Mouse (Mus musculus): ENCODE data around the gene Gm49368.
"Not testable (repeated sequence)": the region's sequence is repeated elsewhere in the genome, so short reads cannot be mapped to it uniquely, and the experiment has no call there.

Gm49368 gene

DNA sequence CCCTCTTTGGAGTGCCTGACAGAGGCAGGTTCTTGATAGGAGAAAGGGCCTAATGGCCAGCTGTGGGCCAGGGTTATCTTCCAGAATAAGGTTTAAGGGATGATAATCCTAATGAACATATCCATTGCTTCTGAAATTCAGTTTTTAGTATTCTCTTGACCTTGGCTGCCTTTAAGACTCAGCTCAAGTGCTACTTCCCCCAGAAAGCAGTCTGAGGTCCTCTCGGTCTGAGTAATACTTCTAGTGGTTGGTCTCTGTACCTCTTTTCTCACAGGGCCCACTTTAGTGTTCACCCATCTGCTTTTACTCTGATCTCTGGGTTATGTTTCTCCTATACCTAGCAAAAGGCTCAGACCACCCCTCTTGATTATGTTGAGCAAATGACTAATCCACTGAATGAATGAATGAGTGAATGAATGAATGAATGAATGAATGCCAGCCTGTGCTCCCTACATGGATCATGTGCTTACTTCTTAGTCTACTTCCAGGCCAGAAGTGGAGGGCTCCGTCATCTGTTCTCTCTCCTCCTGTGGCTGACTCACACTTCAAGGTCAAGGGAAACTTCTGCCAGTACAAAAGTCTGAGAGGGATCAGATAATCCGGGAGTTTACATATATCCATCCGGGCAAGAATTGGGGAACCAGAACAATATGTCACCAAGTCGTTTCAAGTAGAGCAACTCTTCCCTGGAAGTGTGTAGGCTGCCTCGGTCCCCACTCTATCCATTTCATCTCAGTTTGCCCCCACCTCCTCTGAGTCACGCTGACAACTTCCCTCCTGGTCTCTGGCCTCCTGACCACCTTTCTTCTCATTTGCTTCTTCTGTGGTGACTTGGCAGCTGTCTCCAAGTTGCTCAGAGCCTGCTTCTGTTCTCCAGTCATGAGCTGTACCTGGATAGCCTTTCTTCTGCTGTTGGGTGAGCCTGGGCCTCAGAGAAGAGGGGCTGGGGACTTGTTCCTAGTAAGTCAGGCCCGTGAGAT is 66.5 kb downstream of the Gm49368 start, which contains the start of gene Itgax:
Itgax (plus strand) TSS at position 807 of the 980 bp plus-strand sequence.
- DNase-seq (ENCODE audit: low read depth, low spot score), result no peak

GRCm38 (mm10) chr7:128132148-128132547 is 69.7 kb downstream of the Gm49368 start:
- DNase-seq (ENCODE audit: low read depth, low spot score), result no peak

DNA sequence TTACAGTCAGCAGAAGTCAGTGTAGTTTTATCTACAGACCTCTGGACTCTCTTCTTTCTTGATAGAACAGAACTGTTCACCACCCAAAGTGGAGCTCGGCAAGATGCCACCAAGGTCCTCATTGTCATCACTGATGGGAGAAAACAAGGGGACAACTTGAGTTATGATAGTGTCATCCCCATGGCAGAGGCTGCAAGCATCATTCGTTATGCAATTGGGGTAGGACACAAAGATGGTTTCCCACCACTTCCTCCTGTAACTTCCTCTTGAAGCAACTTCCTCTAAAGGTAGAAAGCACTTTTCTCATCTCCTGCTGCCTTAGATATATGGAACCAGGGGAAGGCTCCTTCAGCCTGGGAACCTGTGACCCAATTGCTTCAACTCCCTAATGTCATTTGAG is 71.1 kb downstream of the Gm49368 start:
- no peak for DNase-seq (ENCODE audit: low read depth, low spot score)

DNA sequence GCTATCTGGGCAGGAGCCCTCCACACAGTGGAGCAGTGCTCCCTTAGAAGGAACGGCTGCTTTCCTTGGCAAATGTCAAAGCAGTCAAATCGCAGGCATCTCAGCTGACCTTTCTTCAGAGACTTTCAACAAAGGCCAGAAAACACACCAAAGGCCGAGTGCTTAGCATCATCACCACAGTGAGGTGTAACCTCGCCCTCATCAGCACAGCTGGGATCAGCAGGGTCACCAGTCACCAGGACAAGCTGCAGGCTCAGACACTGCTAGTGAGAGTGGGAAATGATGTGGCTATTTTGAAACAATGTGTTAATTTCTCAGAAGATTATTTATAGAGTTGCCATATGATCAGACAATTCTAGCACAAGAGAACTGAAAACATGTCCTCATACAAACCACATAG is 74.4 kb downstream of the Gm49368 start:
- no peak for DNase-seq (ENCODE audit: low read depth, low spot score)

GRCm38 (mm10) chr7:128139611-128140010 is 77.1 kb downstream of the Gm49368 start:
- DNase-seq (ENCODE audit: low read depth, low spot score), result no peak

DNA sequence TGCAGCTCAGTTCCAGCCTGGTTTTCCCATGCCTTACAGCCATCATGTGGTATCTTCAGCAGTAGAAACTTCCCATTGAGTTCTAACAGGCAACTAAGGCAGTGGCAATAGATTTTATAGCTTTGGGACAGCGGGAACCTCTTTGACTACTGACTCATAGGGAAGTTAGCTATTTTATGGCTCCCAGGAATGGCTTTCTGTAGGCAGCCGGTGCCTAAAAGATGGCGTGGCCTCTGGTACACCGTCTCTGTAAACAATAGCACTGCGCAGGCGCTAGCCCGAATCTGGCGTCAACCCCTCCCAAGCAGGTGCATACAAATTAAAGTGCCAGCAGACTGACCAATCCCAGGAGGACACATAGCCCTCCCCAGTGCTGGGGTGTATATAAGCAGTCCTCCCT is 88.5 kb downstream of the Gm49368 start:
- no peak for DNase-seq (ENCODE audit: low read depth, low spot score)

DNA sequence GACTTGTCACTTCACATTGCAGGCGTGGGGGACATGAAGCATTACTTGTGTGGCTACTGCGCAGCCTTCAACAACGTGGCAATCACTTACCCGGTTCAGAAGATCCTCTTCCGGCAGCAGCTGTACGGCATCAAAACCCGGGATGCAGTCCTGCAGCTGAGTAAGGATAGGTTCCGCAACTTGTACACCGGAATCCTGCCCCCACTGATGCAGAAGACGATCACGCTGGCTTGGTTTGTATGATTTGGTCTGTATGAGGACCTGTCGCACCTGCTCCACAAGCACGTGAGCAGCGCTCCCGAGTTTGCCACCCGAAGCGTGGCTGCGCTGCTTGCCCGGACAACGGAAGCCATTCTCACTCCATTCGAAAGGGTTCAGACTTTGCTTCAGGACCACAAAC is 91.6 kb downstream of the Gm49368 start, which contains the start of gene Itgad:
Itgad (plus strand) TSS at position 301 of the 400 bp plus-strand sequence.
- no peak for DNase-seq (ENCODE audit: low read depth, low spot score)

- no peak for DNase-seq (ENCODE audit: low read depth, low spot score)
These were observed 92.4 kb downstream of the Gm49368 start for GRCm38 (mm10) chr7:128154924-128155323.

DNA sequence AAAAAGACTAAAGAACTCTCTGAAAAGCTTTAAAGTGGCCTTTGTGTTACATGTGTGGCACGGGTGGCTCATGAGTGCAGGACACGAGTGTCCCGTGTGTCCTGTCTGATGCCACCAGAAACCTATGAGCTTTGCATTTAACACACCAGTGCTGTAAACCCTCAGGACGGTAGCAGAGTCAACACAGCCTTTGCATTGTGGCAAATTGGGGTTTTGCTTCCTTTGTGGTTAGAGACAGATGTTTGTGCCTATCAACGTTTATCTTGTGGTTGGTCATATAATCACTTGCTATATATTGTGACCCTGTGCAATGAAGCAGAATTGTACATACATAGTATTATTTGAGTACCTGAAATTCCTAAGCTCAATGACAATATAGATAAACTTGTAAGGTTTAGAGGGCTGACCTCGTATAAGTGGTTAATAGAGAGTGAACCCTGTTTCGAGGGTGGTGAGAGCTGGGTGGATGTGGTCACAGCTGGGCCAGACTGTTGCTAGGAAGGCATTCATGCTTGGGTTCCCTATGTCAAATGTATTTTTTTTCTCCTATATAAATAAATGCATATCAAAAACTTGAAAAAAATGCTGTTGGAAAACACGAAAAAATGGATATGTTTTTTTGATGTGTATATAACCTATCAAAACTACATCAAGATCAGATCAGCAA is 96.3 kb downstream of the Gm49368 start:
- not testable (repeated sequence) for DNase-seq (ENCODE audit: low read depth, low spot score)

DNA sequence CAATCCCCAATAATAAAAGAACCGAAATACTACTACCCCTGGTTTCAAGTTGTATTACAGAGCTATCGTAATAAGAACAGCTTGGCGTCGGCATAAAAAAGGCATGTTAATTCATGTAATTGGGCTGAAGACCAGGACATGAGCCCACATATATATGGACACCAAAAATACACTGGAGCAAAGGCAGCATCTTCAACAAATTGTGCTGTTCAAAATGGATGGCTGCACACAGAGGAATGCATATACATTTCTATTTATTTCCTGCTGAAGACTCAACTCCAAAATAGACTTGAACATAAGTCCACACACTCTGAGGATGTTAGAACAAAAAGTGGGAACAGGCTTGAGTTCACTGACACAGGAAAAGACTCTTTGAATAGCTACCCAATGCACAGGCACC is 101.5 kb downstream of the Gm49368 start:
- DNase-seq (ENCODE audit: low read depth, low spot score), result no peak

DNA sequence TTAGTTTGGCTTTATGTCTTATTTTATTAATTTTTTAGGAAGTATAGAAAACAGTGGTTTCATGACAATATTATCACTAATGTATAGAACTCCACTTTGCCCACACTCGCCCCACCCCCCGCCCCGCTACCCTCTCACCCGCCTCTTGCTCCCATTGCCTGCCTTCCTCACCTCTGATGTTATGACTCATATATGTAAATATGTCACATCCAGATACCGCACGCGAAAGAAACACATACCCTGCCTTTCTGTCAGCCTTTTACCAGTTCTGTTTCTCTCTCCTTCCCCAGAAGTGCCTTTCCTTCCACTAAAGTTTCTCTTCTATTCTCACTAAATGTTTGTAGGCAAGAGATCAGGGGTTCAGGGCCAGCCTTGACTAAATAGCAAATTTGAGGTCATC is 103.9 kb downstream of the Gm49368 start:
- no peak for DNase-seq (ENCODE audit: low read depth, low spot score)

- DNase-seq (ENCODE audit: low read depth, low spot score), result no peak
These were observed 107.5 kb downstream of the Gm49368 start for GRCm38 (mm10) chr7:128169996-128170395.
